Mouse (Mus musculus) granulocyte monocyte progenitor cell, adult 5-6 weeks (primary cell): ENCODE measurements at regions not wholly inside any gene's neighbourhood (a gene's known extent, or its start where the extent isn't known, plus 50 kb on each side); places are given as distances from the start of the nearest gene placed in this dataset.

ENCODE experiments used
- ATAC-seq: replicated peaks from 2 replicates; pipeline ENCODE4 v1.8.0; 2016; ENCODE audit warnings: mild to moderate bottlenecking, moderate TSS enrichment, inconsistent platforms; ENCODE audit not compliant: poor library complexity, severe bottlenecking

GRCm38 (mm10) chr2:8877855-8878254 is 1003.2 kb upstream of the 4930412O13Rik start:
- ATAC-seq = no peak

- no peak for ATAC-seq
Measured at GRCm38 (mm10) chr2:8912417-8912816, 968.6 kb upstream of the 4930412O13Rik start.

GRCm38 (mm10) chr2:8924856-8925255 is 956.2 kb upstream of the 4930412O13Rik start:
- ATAC-seq = no peak

- no peak for ATAC-seq
Measured at GRCm38 (mm10) chr2:8941574-8941973, 939.5 kb upstream of the 4930412O13Rik start.

- no peak for ATAC-seq
Measured at GRCm38 (mm10) chr2:8958938-8959337, 922.1 kb upstream of the 4930412O13Rik start.

- no peak for ATAC-seq
Measured at GRCm38 (mm10) chr2:8964952-8965668, 915.9 kb upstream of the 4930412O13Rik start.

GRCm38 (mm10) chr2:8975635-8976034 is 905.4 kb upstream of the 4930412O13Rik start:
- no peak for ATAC-seq

- ATAC-seq = no peak
Measured at GRCm38 (mm10) chr2:9012326-9012725, 868.7 kb upstream of the 4930412O13Rik start.

- ATAC-seq = no peak
Measured at GRCm38 (mm10) chr2:9033079-9033478, 848.0 kb upstream of the 4930412O13Rik start.

GRCm38 (mm10) chr2:9042355-9042754 is 838.7 kb upstream of the 4930412O13Rik start:
- ATAC-seq = peak; percentile 79

- ATAC-seq = no peak
Measured at GRCm38 (mm10) chr2:9047980-9048379, 833.1 kb upstream of the 4930412O13Rik start.

- ATAC-seq = no peak
Measured at GRCm38 (mm10) chr2:9073851-9074250, 807.2 kb upstream of the 4930412O13Rik start.

GRCm38 (mm10) chr2:9078158-9078557 is 802.9 kb upstream of the 4930412O13Rik start:
- ATAC-seq = no peak

GRCm38 (mm10) chr2:9081746-9082145 is 799.3 kb upstream of the 4930412O13Rik start:
- ATAC-seq = no peak

GRCm38 (mm10) chr2:9095317-9095716 is 785.7 kb upstream of the 4930412O13Rik start:
- ATAC-seq = peak; percentile 35; the same call in 1 of the 2 replicates

GRCm38 (mm10) chr2:9116697-9117096 is 764.4 kb upstream of the 4930412O13Rik start:
- ATAC-seq = no peak

- no peak for ATAC-seq
Measured at GRCm38 (mm10) chr2:9117523-9117922, 763.5 kb upstream of the 4930412O13Rik start.

- ATAC-seq = no peak
Measured at GRCm38 (mm10) chr2:9136963-9137362, 744.1 kb upstream of the 4930412O13Rik start.

GRCm38 (mm10) chr2:9141411-9141810 is 739.6 kb upstream of the 4930412O13Rik start:
- ATAC-seq = no peak

- ATAC-seq = no peak
Measured at GRCm38 (mm10) chr2:9155604-9156003, 725.4 kb upstream of the 4930412O13Rik start.

- ATAC-seq = no peak
Measured at GRCm38 (mm10) chr2:9160181-9160580, 720.9 kb upstream of the 4930412O13Rik start.

GRCm38 (mm10) chr2:9163819-9164560 is 717.1 kb upstream of the 4930412O13Rik start:
- no peak for ATAC-seq
